Mouse (Mus musculus) lung, postnatal 0 days (tissue): ENCODE results near the gene Bco2.

ENCODE experiments used
- CTCF ChIP-seq: IDR thresholded peaks from 2 replicates; pipeline ENCODE4 v1.5.1; 2016; ENCODE audit warnings: antibody characterized with exemption, mild to moderate bottlenecking
- EP300 ChIP-seq: IDR thresholded peaks from 2 replicates; pipeline ENCODE4 v1.6.1; 2016; ENCODE audit warnings: antibody characterized with exemption, mild to moderate bottlenecking, control low read depth

GRCm38 (mm10) chr9:50525585-50525984 lies 29.4 kb downstream of the Bco2 start:
- TF ChIP-seq CTCF (no peak), EP300 (no peak)
